Mouse (Mus musculus) liver, embryonic 14.5 days (tissue): ENCODE results near the gene Slc28a3. TPM values are rescaled to one million over a fixed set of nuclear protein-coding genes. Genes with fewer than 3 reads are reported as not detected.
A peak's percentile ranks its signal among the peaks of the same experiment; 100 is the strongest.

Experiments
- ATAC-seq: fragments of 200-750 bp; cut with Nextera tagmentation; 2 replicates; pipeline ENCODE4 v1.8.0; 2017; ENCODE audit warnings: moderate number of reproducible peaks, mild to moderate bottlenecking, moderate library complexity; ENCODE audit not compliant: insufficient read depth
- DNase-seq, 3 experiments: peaks; one replicate each; pipeline ENCODE4 v3.0.0-alpha.2; 2012 to 2013; ENCODE audit warnings: low read depth in 3 of 3, low spot score in 3 of 3
- H3K27ac ChIP-seq: fragments of 300-500 bp; sonication (generic); 2 replicates; pipeline ENCODE4 v1.5.1; 2014; ENCODE audit warnings: moderate library complexity, mild to moderate bottlenecking, control low read depth, inconsistent platforms
- H3K27me3 ChIP-seq: fragments of 300-500 bp; sonication (generic); 2 replicates; pipeline ENCODE4 v1.6.1; 2014; ENCODE audit warnings: mild to moderate bottlenecking, low read length, moderate library complexity; ENCODE audit not compliant: control insufficient read depth, insufficient read depth
- H3K36me3 ChIP-seq: fragments of 300-500 bp; sonication (generic); replicated peaks from 2 replicates; pipeline ENCODE4 v1.6.1; 2014; ENCODE audit warnings: low read depth; ENCODE audit not compliant: control insufficient read depth, insufficient read depth
- H3K4me1 ChIP-seq, 2 experiments: fragments of 200-500 bp in 1 of 2; fragments of 300-500 bp in 1 of 2; sonication (generic) in 1 of 2; replicated peaks; 2 replicates each; pipeline ENCODE4 v1.6.1; 2012 to 2014; ENCODE audit warnings: antibody characterized with exemption in 1 of 2, inconsistent platforms in 1 of 2, low read length in 1 of 2; ENCODE audit not compliant: control insufficient read depth in 2 of 2, insufficient read depth in 2 of 2
- H3K4me2 ChIP-seq: fragments of 300-500 bp; sonication (generic); 2 replicates; pipeline ENCODE4 v1.6.1; 2014; ENCODE audit warnings: low read depth, mild to moderate bottlenecking, control low read depth, moderate library complexity
- H3K4me3 ChIP-seq, 2 experiments: fragments of 200-500 bp in 1 of 2; fragments of 300-500 bp in 1 of 2; sonication (generic) in 1 of 2; 2 replicates each; pipeline ENCODE4 v1.5.1; 2012 to 2014; ENCODE audit warnings: low read depth in 2 of 2, low read length in 2 of 2, mild to moderate bottlenecking in 2 of 2, control low read depth in 1 of 2, inconsistent platforms in 1 of 2, moderate library complexity in 1 of 2; ENCODE audit not compliant: insufficient read depth in 1 of 2
- H3K9ac ChIP-seq: fragments of 300-500 bp; sonication (generic); replicated peaks from 2 replicates; pipeline ENCODE4 v1.6.1; 2014; ENCODE audit warnings: mild to moderate bottlenecking, control low read depth, moderate library complexity
- H3K9me3 ChIP-seq: fragments of 300-500 bp; sonication (generic); 2 replicates; pipeline ENCODE4 v1.6.1; 2016; ENCODE audit warnings: low read length, mixed read lengths; ENCODE audit not compliant: control insufficient read depth
- CTCF ChIP-seq: IDR thresholded peaks from 2 replicates; pipeline ENCODE4 v1.5.1; 2016; ENCODE audit warnings: antibody characterized with exemption, low read depth, control low read depth
- EP300 ChIP-seq: IDR thresholded peaks from 2 replicates; pipeline ENCODE4 v1.6.1; 2016; ENCODE audit warnings: antibody characterized with exemption, low read depth
- WGBS: fragments of 180-500 bp; shearing (Covaris S2); extraction: QIAGEN DNeasy Blood & Tissue Kit; methylation state at CpG from one replicate; pipeline ENCODE4 v1.1.7; 2014; ENCODE audit not compliant: insufficient replicate concordance; 5-methylcytosine and 5-hydroxymethylcytosine counted together
- polyA plus RNA-seq, 2 experiments: library from polyadenylated mRNA; depleted of rRNA in 1 of 2; stranded (reverse) in 1 of 2; unstranded in 1 of 2; fragments of >200 nt; fragmentation: Nextera tagmentation in 1 of 2; extraction: Ambion mirVana in 1 of 2; gene quantifications; 2 replicates each; pipeline versions ENCODE4 v1.2.1 to v1.2.3; 2012 to 2014

The Slc28a3 gene
- polyA plus RNA-seq (2012; rRNA removed) (0.01 TPM in 1 of 2 replicates, not detected in the other), polyA plus RNA-seq (2014; fragmentation: Nextera tagmentation; extraction: Ambion mirVana) (not detected in 2 replicates)

GRCm38 (mm10) chr13:58610716-58611115 lies at the start of gene Slc28a3:
Slc28a3 (minus strand) TSS chr13:58610877.
- WGBS: 14% methylated on average over 12 of the region's 12 CpGs
- no peak for DNase-seq
- ATAC-seq: no peak

GRCm38 (mm10) chr13:58657987-58658386 lies 47.3 kb upstream of the Slc28a3 start:
- no peaks in the 10 kb centered on the region for H3K4me1 ChIP-seq
- no peak overlapping the region for H3K4me3 ChIP-seq
- ATAC-seq (no peak), DNase-seq (no peak)
- H3K27ac ChIP-seq: no peak overlapping the region
- TF ChIP-seq CTCF (no peak), EP300 (no peak)
- H3K9me3 ChIP-seq: no peaks in the 10 kb centered on the region
- no peak overlapping the region for H3K4me2 ChIP-seq
- no peaks in the 10 kb centered on the region for H3K36me3 ChIP-seq
- WGBS: 30% methylated on average over 9 of the region's 9 CpGs
- no peaks in the 10 kb centered on the region for H3K27me3 ChIP-seq
- H3K9ac ChIP-seq: no peak overlapping the region

More at GRCm38 (mm10) chr13:58610716-58611115, at the start of gene Slc28a3:
- Histone ChIP-seq H3K9me3 (no peaks in the 10 kb centered on the region), H3K27me3 (no peaks in the 10 kb centered on the region), H3K27ac (no peak within 1 kb of the TSS), H3K4me2 (no peak within 1 kb of the TSS), H3K9ac (no peak within 1 kb of the TSS), H3K4me1 (no peaks in the 10 kb centered on the region), H3K36me3 (no peaks in the 10 kb centered on the region), H3K4me3 (no peak within 1 kb of the TSS)
- no peak for TF ChIP-seq CTCF
- no peak for TF ChIP-seq EP300

- no peak overlapping the region for H3K9ac ChIP-seq
- no peaks in the 10 kb centered on the region for H3K27me3 ChIP-seq
- 51% methylated on average over 3 of the region's 3 CpGs for WGBS
- H3K4me1 ChIP-seq: no peaks in the 10 kb centered on the region
- no peak for DNase-seq
- H3K27ac ChIP-seq: no peak overlapping the region
- H3K36me3 ChIP-seq: no peaks in the 10 kb centered on the region
- H3K4me3 ChIP-seq: no peak overlapping the region
- no peak for TF ChIP-seq EP300
- no peak for TF ChIP-seq CTCF
- ATAC-seq: no peak
- no peaks in the 10 kb centered on the region for H3K9me3 ChIP-seq
- H3K4me2 ChIP-seq: no peak overlapping the region
Observed at GRCm38 (mm10) chr13:58656885-58657284, 46.2 kb upstream of the Slc28a3 start.

GRCm38 (mm10) chr13:58655552-58655951 lies 44.9 kb upstream of the Slc28a3 start:
- Histone ChIP-seq H3K27me3 (no peaks in the 10 kb centered on the region), H3K27ac (no peak overlapping the region), H3K4me2 (no peak overlapping the region), H3K9ac (no peak overlapping the region), H3K4me3 (no peak overlapping the region), H3K9me3 (no peaks in the 10 kb centered on the region), H3K4me1 (no peaks in the 10 kb centered on the region), H3K36me3 (no peaks in the 10 kb centered on the region)
- 60% methylated on average over 10 of the region's 10 CpGs for WGBS
- no peak for TF ChIP-seq EP300
- peak; percentile 75 for TF ChIP-seq CTCF
- ATAC-seq (no peak), DNase-seq (no peak)

- DNase-seq (no peak), ATAC-seq (no peak)
- WGBS: 12% methylated on average over 6 of the region's 6 CpGs
- H3K36me3 ChIP-seq: no peaks in the 10 kb centered on the region
- no peak overlapping the region for H3K9ac ChIP-seq
- H3K9me3 ChIP-seq: no peaks in the 10 kb centered on the region
- TF ChIP-seq CTCF: peak; percentile 62
- TF ChIP-seq EP300: no peak
- H3K4me1 ChIP-seq: no peaks in the 10 kb centered on the region
- H3K27me3 ChIP-seq: no peaks in the 10 kb centered on the region
- H3K4me3 ChIP-seq: no peak overlapping the region
- no peak overlapping the region for H3K4me2 ChIP-seq
- H3K27ac ChIP-seq: no peak overlapping the region
Observed at GRCm38 (mm10) chr13:58640330-58640729, 29.7 kb upstream of the Slc28a3 start.
